Mouse (Mus musculus) ES-Bruce4 (cell line): ENCODE results near the gene Tjp2.
"Not testable (repeated sequence)": the region's sequence is repeated elsewhere in the genome, so short reads cannot be mapped to it uniquely, and the experiment has no call there.

Experiments used
- CTCF ChIP-seq: IDR thresholded peaks from one replicate; pipeline ENCODE4 v1.8.1; 2011; ENCODE audit warnings: low read depth, low read length
- POLR2A ChIP-seq: IDR thresholded peaks from one replicate; pipeline ENCODE4 v1.8.1; 2011; ENCODE audit warnings: low read length; ENCODE audit not compliant: insufficient read depth

GRCm38 (mm10) chr19:24187358-24187757, 37.5 kb downstream of the Tjp2 start:
- TF ChIP-seq CTCF, POLR2A: not testable (repeated sequence)
